Mouse (Mus musculus): Measurements from ENCODE around the gene Rnf19b.

Gene Rnf19b

GRCm38 (mm10) chr4:129058207-129059092, at the start of gene Rnf19b:
TSS of gene Rnf19b (plus strand) at chr4:129058271.
- peak; percentile 68 for DNase-seq (ENCODE audit: low read depth, low spot score)

- no peak for DNase-seq (ENCODE audit: low read depth, low spot score)
Measured at GRCm38 (mm10) chr4:129008672-129009071, 49.4 kb upstream of the Rnf19b start.

GRCm38 (mm10) chr4:129009521-129009920, 48.5 kb upstream of the Rnf19b start:
- DNase-seq (ENCODE audit: low read depth, low spot score): no peak

GRCm38 (mm10) chr4:129011604-129012121, 46.4 kb upstream of the Rnf19b start:
- DNase-seq (ENCODE audit: low read depth, low spot score): no peak

DNA sequence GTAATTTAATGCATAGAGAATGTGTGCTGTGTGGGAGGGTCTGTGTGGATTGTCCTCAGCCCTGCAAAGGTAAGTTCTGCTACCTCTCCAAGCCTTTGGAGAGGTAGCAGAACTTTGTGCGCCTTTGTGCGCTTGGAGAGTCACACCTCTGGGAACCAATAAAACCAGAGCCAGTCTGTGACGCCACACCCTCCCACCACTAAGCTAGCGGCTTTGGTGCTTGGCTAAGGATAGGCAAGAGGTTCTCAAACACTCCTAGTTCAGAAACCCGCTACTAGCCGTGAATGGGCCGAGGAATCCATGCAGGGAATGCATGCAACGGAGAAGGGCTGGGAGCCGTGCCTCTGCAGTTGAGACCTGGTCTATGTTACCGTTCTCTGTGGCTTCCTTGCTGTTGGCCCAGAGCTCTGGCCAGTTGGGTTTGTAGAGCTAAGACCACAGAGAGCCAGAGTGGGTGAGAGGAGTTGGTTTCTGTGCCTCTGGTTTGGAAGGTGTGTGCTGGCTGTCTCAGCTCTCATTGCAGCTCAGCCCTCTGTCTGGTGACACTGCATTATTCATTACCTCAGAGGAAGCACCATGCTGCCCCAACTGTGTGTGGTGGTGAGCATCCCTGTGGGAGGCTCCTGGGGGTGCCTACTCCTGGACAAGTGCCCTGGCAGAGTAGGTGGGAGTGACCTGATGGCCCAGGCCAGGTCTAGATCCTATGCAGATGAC, 44.8 kb upstream of the Rnf19b start:
- DNase-seq (ENCODE audit: low read depth, low spot score): peak; percentile 52

DNA sequence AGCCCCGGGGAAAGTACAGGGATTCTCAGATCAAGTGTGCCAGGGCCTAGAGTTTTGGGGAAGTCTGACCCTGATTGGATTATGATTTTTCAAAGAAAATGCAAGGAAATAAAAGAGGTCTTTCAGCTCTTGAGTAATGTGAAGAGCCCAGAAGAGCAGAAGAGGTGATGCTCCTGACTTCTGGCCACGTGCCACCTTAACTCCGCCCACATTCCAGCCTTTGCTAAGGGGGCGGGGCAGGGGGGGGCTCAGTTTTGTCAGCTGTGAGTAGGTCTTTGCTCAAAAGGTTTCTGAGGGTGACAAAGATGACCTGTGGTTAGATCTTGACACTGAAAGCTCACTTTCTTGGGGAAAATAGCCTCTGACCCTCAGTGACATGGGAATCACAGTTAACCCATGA, 41.7 kb upstream of the Rnf19b start:
- peak; percentile 55 for DNase-seq (ENCODE audit: low read depth, low spot score)

DNA sequence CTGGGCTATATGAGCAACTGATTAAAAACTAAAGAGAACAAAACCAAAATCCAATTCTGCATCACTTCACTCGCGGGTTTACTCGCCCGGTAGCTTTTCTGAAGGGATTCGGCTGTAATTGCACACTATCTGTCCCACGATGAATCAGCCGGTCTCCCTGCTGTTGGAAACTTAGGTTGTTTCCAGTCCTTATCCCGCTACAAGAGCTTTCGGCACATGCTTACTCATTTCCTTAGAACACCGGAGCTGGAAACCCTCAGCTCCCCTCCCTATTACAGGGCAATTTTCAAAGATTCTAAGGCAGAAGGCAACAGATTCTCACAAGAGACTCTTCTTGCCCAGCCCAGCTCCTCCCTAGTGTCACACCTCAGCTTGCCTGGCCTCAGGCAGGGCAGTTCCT, 40.9 kb upstream of the Rnf19b start:
- DNase-seq (ENCODE audit: low read depth, low spot score): no peak

DNA sequence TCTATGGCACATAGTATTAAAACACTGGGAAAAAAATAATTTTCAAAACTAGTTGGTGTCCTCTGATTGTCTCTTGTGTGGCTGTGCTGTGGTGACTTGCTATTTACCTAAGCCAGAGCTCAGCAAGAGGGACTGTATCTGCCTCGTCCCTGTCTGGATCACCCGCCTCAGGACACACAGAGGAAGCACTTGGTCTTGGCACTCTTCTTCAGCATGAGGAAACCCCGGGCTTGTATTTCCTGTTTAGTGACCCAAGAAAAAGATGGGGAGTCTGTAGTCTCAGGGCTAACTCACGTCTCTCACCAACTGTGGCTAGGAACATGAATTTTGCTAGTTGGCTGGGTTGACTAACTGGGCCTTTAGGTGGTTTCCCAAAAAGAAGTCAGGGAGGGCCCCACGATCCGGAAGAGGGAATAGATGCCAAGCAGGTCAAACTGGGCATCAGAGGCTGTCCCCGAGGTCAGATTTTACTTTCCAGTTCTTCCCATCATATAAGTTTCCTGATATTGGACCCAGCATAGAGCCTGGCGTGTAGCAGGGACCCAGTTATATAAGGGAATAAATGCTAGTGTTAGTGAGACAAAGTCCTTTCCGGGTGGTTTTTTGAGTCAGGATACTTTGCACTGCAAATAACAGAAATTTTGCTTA, 39.2 kb upstream of the Rnf19b start:
- no peak for DNase-seq (ENCODE audit: low read depth, low spot score)

DNA sequence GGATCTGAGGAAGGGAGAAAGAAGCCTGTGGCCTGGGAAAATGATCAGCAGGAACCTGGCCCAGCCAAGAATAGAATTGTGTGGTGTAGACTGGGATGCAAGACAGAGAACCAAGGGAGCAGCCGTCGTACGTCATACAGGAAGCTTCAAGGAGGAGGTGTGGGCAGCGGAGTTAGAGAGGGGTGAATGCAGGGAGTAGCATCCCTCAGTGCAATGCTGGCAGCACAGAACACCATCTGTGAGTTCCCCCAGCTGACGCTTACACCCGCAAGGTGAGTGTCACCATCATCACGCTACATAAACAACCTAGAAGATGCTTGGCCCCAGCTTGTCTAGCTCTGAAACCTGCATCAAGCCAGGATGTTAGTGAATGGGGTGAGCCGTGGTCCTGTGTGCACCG, 38.3 kb upstream of the Rnf19b start:
- DNase-seq (ENCODE audit: low read depth, low spot score): no peak

- DNase-seq (ENCODE audit: low read depth, low spot score): no peak
Measured at GRCm38 (mm10) chr4:129020454-129020853, 37.6 kb upstream of the Rnf19b start.

GRCm38 (mm10) chr4:129021426-129021825, 36.6 kb upstream of the Rnf19b start:
- no peak for DNase-seq (ENCODE audit: low read depth, low spot score)

DNA sequence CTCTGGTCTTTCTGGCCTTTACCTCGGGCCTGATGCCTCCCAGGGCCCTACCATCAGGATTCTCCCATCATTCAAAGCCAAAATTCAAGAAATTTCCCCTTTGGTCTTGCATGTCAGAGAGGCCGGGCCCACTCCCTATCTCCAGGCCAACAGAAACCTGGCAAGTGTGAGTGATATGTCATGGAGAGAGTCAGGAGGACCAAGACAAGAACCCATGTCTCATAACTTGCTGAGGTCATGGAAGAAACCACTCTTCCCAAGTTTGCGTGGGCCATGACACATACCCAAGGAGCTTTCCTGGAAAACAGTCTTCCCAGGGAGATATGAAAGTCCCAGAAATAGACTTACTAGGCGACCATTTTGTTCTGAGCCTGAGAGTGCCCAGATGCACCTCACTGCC, 36.2 kb upstream of the Rnf19b start:
- DNase-seq (ENCODE audit: low read depth, low spot score): no peak

DNA sequence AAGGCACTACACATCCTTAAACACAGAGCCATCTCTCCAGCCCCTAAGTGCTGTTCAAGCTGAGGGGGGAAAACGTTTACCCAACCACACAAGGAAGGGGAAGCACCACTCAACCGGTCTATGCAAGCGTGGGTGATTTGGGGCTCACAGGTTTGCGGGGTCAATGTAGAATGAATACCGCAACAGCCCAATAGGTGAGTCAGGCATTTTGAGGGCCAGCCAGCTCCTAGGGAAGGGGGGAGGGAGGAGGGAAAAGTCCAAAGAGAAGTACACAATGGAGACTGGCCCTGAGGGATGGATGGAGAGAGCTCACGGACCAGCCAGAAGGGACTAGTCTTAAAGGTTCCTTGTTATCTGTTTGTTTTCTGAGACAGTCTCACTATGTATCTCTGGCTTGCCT, 34.2 kb upstream of the Rnf19b start:
- no peak for DNase-seq (ENCODE audit: low read depth, low spot score)

DNA sequence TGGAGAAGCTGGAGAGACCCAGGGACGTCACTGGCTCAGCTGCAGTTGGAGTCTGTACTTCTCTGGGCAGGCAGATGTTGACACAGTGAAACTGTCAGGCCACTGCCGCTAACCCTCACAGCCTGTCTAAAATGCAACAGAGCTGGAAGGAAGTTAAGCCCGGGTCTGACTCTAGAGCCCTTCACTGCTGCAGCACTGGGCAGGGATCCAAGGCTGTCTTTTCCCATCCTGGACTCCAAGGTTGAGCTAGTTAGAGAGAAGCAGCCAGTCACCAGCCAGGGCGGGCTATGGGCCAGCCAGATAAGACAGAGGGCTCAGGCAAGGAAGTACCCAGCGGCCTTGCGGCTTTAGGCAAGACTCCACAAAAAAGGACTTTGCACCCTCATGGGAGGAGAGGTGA, 33.3 kb upstream of the Rnf19b start:
- DNase-seq (ENCODE audit: low read depth, low spot score): no peak

DNA sequence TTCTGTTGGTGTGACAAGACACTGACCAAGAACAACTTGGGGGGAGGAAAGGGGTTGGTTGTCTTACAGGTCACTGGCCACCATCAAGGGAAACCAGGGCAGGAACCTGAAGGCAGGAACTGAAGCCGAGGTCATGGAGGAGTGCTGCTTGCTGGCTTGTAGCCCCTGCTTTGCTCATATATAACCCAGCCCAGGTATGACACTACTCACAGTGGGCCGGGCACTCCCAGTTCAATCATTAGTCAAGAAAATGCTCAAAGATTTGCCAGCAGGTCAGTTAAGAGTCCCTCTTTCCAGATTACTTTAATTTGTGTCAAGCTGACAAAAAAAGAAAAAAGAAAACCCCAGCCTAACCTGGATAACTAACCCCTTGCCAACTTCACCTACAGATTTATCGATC, 32.4 kb upstream of the Rnf19b start:
- no peak for DNase-seq (ENCODE audit: low read depth, low spot score)

DNA sequence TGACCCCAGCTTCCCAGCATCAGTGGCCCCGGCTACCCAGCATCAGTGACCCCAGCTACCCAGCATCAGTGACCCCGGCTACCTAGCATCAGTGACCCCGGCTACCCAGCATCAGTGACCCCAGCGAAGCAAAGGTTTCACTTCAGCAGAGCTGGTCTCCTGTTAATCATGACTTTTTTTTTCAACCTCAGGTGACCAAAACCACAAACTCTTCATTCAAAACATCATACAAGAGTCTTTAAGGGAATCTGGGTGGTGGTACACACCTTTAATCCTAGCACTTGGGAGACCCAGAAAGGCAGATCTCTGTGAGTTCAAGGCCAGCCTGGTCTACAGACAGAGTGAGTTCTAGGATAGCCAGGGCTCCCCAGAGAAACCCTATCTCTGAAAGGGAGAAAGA, 27.3 kb upstream of the Rnf19b start:
- no peak for DNase-seq (ENCODE audit: low read depth, low spot score)

- no peak for DNase-seq (ENCODE audit: low read depth, low spot score)
Measured at GRCm38 (mm10) chr4:129031408-129031965, 26.6 kb upstream of the Rnf19b start.

- no peak for DNase-seq (ENCODE audit: low read depth, low spot score)
Measured at GRCm38 (mm10) chr4:129032133-129032962, 25.7 kb upstream of the Rnf19b start.

GRCm38 (mm10) chr4:129032963-129033951, 24.8 kb upstream of the Rnf19b start:
- peak; percentile 93 for DNase-seq (ENCODE audit: low read depth, low spot score)

DNA sequence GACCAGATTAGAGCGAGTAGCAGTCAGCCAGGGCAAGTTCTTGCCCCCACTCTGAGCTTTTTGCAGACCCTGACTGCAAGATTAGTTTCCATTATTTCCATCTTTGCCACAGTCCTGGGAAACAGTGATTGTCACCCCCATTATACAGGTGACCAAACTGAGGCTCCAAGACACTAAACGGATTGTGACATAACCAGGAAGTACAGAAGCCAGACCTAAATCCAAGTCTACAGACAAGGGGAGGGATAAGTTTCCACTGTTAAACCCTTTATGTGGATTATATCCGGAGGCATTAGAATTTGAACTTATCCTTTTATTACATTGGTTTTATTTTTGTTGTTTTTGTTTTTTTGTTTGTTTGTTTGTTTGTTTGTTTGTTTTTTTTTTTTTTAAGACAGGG, 23.8 kb upstream of the Rnf19b start:
- DNase-seq (ENCODE audit: low read depth, low spot score): no peak
